Mouse (Mus musculus) megakaryocyte, embryonic 14.5 days (primary cell): Measurements from ENCODE around the gene Emc1. TPM values are rescaled to one million over a fixed set of nuclear protein-coding genes. Genes with fewer than 3 reads are reported as not detected.

ENCODE experiments used
- H3K27me3 ChIP-seq: replicated peaks from 2 replicates; pipeline ENCODE3; 2012; ENCODE audit warnings: inconsistent platforms
- H3K36me3 ChIP-seq: replicated peaks from 2 replicates; pipeline ENCODE3; 2012; ENCODE audit warnings: low read length, inconsistent platforms, mixed read lengths
- H3K4me1 ChIP-seq: 2 replicates; pipeline ENCODE4 v1.6.1; 2012; ENCODE audit warnings: inconsistent platforms
- H3K4me3 ChIP-seq: replicated peaks from 2 replicates; pipeline ENCODE3; 2012; ENCODE audit warnings: moderate library complexity, mild to moderate bottlenecking, inconsistent platforms
- H3K9me3 ChIP-seq: 2 replicates; pipeline ENCODE4 v1.6.1; 2012; ENCODE audit warnings: inconsistent platforms
- FLI1 ChIP-seq: IDR thresholded peaks from 2 replicates; pipeline ENCODE4 v1.6.1; 2012; ENCODE audit warnings: low read length, inconsistent platforms, mixed read lengths
- GATA1 ChIP-seq: IDR thresholded peaks from 3 replicates; pipeline ENCODE4 v1.6.1; 2012; ENCODE audit warnings: mixed read lengths, low read length, inconsistent platforms, borderline replicate concordance
- polyA plus RNA-seq: library from polyadenylated mRNA; stranded (reverse); fragments of >175 nt; gene quantifications from 2 replicates; pipeline ENCODE4 v1.2.3, GENCODE M21; 2012; ENCODE audit warnings: low replicate concordance; ENCODE audit not compliant: insufficient read depth

Gene Emc1
- polyA plus RNA-seq, 1 experiment: 3.3 TPM

GRCm38 (mm10) chr4:139421621-139422020 lies 69.2 kb downstream of the Emc1 start:
- Histone ChIP-seq H3K36me3 (peaks cover 99% of the 10 kb centered on the region), H3K4me3 (no peak overlapping the region), H3K27me3 (no peaks in the 10 kb centered on the region), H3K4me1 (peaks cover 19% of the 10 kb centered on the region), H3K9me3 (no peaks in the 10 kb centered on the region)
- TF ChIP-seq GATA1: no peak
- no peak for TF ChIP-seq FLI1

- Histone ChIP-seq H3K4me1 (peaks cover 21% of the 10 kb centered on the region), H3K4me3 (no peak overlapping the region), H3K9me3 (no peaks in the 10 kb centered on the region), H3K27me3 (no peaks in the 10 kb centered on the region), H3K36me3 (peaks cover 99% of the 10 kb centered on the region)
- no peak for TF ChIP-seq FLI1
- no peak for TF ChIP-seq GATA1
Observed at GRCm38 (mm10) chr4:139422409-139422808, 70.0 kb downstream of the Emc1 start.

DNA sequence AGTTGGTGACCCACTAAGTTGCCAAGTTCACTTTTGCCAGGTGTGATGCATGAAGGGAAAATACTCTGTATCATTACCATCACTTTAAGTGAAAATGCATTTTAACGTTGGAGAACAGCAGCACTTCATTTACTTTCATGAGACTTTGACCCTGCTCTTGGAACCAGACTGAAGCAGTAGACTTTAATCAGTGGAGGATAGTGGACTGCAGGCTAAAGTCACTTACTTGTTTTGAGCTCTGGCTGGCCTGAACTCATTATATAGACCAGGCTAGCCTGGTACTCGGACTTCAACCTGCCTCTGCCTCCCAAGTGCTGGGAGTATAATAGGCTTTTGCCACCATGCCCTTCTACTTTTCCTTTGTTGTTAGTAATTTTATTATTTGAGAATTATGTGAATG lies 70.9 kb downstream of the Emc1 start:
- no peak overlapping the region for H3K4me3 ChIP-seq
- no peaks in the 10 kb centered on the region for H3K27me3 ChIP-seq
- H3K9me3 ChIP-seq: no peaks in the 10 kb centered on the region
- TF ChIP-seq GATA1 (no peak), FLI1 (no peak)
- H3K4me1 ChIP-seq: peaks cover 20% of the 10 kb centered on the region
- H3K36me3 ChIP-seq: peaks cover 99% of the 10 kb centered on the region

Other genes starting within 250 kb of the Emc1 start
- 1.3 and 27.4 TPM in 2 replicates for gene Minos1, start 221.5 kb upstream of the Emc1 start, polyA plus RNA-seq
- 104 and 238 TPM in 2 replicates for gene Capzb, start 159.7 kb upstream of the Emc1 start, polyA plus RNA-seq
- 26.5 and 33.4 TPM in 2 replicates for gene Pqlc2, start 41.9 kb upstream of the Emc1 start, polyA plus RNA-seq
- gene Akr7a5, start 41.8 kb upstream of the Emc1 start, polyA plus RNA-seq: 35.7 and 43.6 TPM in 2 replicates
- 38.8 and 55.8 TPM in 2 replicates for gene Mrto4, start within 50 bp of the Emc1 start, polyA plus RNA-seq
- gene Ubr4, start within 50 bp of the Emc1 start, polyA plus RNA-seq: 58.6 and 69.3 TPM in 2 replicates
- gene Iffo2, start 178.0 kb downstream of the Emc1 start, polyA plus RNA-seq: 0.63 and 1.8 TPM in 2 replicates